Mouse (Mus musculus) CH12.LX (cell line): ENCODE results near the gene Tmprss12. TPM values are rescaled to one million over a fixed set of nuclear protein-coding genes. Genes with fewer than 3 reads are reported as not detected.

ENCODE experiments used
- DNase-seq: peaks from one replicate; pipeline ENCODE4 v3.0.0-alpha.2; 2013; ENCODE audit errors: extremely low read depth
- H3K27ac ChIP-seq: 2 replicates; pipeline ENCODE4 v1.5.1; 2012; ENCODE audit warnings: low read depth, mild to moderate bottlenecking, control low read depth, moderate library complexity; ENCODE audit not compliant: insufficient read depth
- H3K27me3 ChIP-seq: replicated peaks from 2 replicates; pipeline ENCODE3; 2012; ENCODE audit warnings: inconsistent platforms
- H3K36me3 ChIP-seq, 2 experiments: replicated peaks in 1 of 2; 2 replicates each; pipeline versions ENCODE3 to v1.6.1; 2012; ENCODE audit warnings: inconsistent platforms in 1 of 2, low read length in 1 of 2, mild to moderate bottlenecking in 1 of 2, mixed read lengths in 1 of 2, moderate library complexity in 1 of 2; ENCODE audit not compliant: control insufficient read depth in 1 of 2, insufficient read depth in 1 of 2
- H3K4me1 ChIP-seq, 2 experiments: 2 replicates each; pipeline ENCODE4 v1.6.1; 2012; ENCODE audit warnings: inconsistent platforms in 1 of 2, moderate library complexity in 1 of 2; ENCODE audit not compliant: insufficient read depth in 2 of 2, control insufficient read depth in 1 of 2
- H3K4me2 ChIP-seq: 2 replicates; pipeline ENCODE4 v1.6.1; 2012; ENCODE audit warnings: low read depth, mild to moderate bottlenecking, control low read depth; ENCODE audit not compliant: poor library complexity, insufficient read depth, severe bottlenecking
- H3K4me3 ChIP-seq, 3 experiments: fragments of 150-350 bp in 1 of 3; sonication (generic) in 1 of 3; replicated peaks in 1 of 3; 2 replicates each; pipeline versions ENCODE3 to v1.5.1; 2011 to 2012; ENCODE audit warnings: low read depth in 2 of 3, low read length in 2 of 3, mild to moderate bottlenecking in 2 of 3, moderate library complexity in 2 of 3, control low read depth in 1 of 3, improper control_type of control experiment in 1 of 3, inconsistent platforms in 1 of 3, mixed read lengths in 1 of 3; ENCODE audit not compliant: poor library complexity in 1 of 3
- H3K79me2 ChIP-seq: replicated peaks from 2 replicates; pipeline ENCODE4 v1.6.1; 2012; ENCODE audit warnings: mild to moderate bottlenecking, moderate library complexity; ENCODE audit not compliant: control insufficient read depth, poor library complexity, insufficient read depth, severe bottlenecking; ENCODE audit errors: extremely low read depth
- H3K9ac ChIP-seq: 2 replicates; pipeline ENCODE4 v1.6.1; 2012; ENCODE audit warnings: low read depth, mild to moderate bottlenecking, control low read depth, moderate library complexity; ENCODE audit not compliant: insufficient read depth
- H3K9me3 ChIP-seq: replicated peaks from 2 replicates; pipeline ENCODE3; 2012; ENCODE audit warnings: low read length, inconsistent platforms, mixed read lengths
- BHLHE40 ChIP-seq: IDR thresholded peaks from 2 replicates; pipeline ENCODE4 v1.6.1; 2011; ENCODE audit warnings: mild to moderate bottlenecking, low read depth, low read length, improper control_type of control experiment
- CHD1 ChIP-seq: IDR thresholded peaks from 2 replicates; pipeline ENCODE4 v1.6.1; 2012; ENCODE audit warnings: low read depth, low read length, improper control_type of control experiment, inconsistent platforms
- CHD2 ChIP-seq: IDR thresholded peaks from 2 replicates; pipeline ENCODE4 v1.6.1; 2011; ENCODE audit warnings: low read length, improper control_type of control experiment
- E2F4 ChIP-seq: IDR thresholded peaks from 2 replicates; pipeline ENCODE4 v1.6.1; 2011; ENCODE audit warnings: low read depth, low read length, improper control_type of control experiment; ENCODE audit not compliant: insufficient replicate concordance
- ELF1 ChIP-seq: IDR thresholded peaks from 2 replicates; pipeline ENCODE4 v1.6.1; 2014; ENCODE audit warnings: low read depth, mild to moderate bottlenecking, inconsistent platforms, low read length, improper control_type of control experiment
- ETS1 ChIP-seq: conservative IDR thresholded peaks from 2 replicates; pipeline ENCODE4 v1.6.1; 2012; ENCODE audit warnings: low read depth, mild to moderate bottlenecking, inconsistent platforms, low read length, improper control_type of control experiment, moderate library complexity
- GABPA ChIP-seq: IDR thresholded peaks from 2 replicates; pipeline ENCODE4 v1.6.1; 2012; ENCODE audit warnings: low read depth, low read length, improper control_type of control experiment, inconsistent platforms; ENCODE audit not compliant: insufficient replicate concordance
- IRF4 ChIP-seq: IDR thresholded peaks from 2 replicates; pipeline ENCODE4 v1.6.1; 2014; ENCODE audit warnings: low read depth, mild to moderate bottlenecking, inconsistent platforms, low read length, improper control_type of control experiment
- JUN ChIP-seq: IDR thresholded peaks from 2 replicates; pipeline ENCODE4 v1.6.1; 2011; ENCODE audit warnings: low read depth, mild to moderate bottlenecking, low read length, improper control_type of control experiment, moderate library complexity; ENCODE audit not compliant: insufficient read depth
- JUND ChIP-seq: conservative IDR thresholded peaks from 2 replicates; pipeline ENCODE4 v1.6.1; 2011; ENCODE audit warnings: low read depth, low read length, improper control_type of control experiment
- KAT2A ChIP-seq: IDR thresholded peaks from 2 replicates; pipeline ENCODE4 v1.6.1; 2012; ENCODE audit warnings: low read length, improper control_type of control experiment, inconsistent platforms; ENCODE audit not compliant: insufficient replicate concordance
- MAX ChIP-seq: IDR thresholded peaks from 2 replicates; pipeline ENCODE4 v1.6.1; 2011; ENCODE audit warnings: low read length, improper control_type of control experiment
- MAZ ChIP-seq: IDR thresholded peaks from 2 replicates; pipeline ENCODE4 v1.6.1; 2012; ENCODE audit warnings: low read depth, mild to moderate bottlenecking, inconsistent platforms, low read length, improper control_type of control experiment, moderate library complexity
- MEF2A ChIP-seq: IDR thresholded peaks from 2 replicates; pipeline ENCODE4 v1.6.1; 2014; ENCODE audit warnings: low read depth, mild to moderate bottlenecking, inconsistent platforms, low read length, improper control_type of control experiment, borderline replicate concordance
- MXI1 ChIP-seq: IDR thresholded peaks from 2 replicates; pipeline ENCODE4 v1.6.1; 2011; ENCODE audit warnings: mild to moderate bottlenecking, low read depth, low read length, improper control_type of control experiment
- MYC ChIP-seq: IDR thresholded peaks from 2 replicates; pipeline ENCODE4 v1.6.1; 2011; ENCODE audit warnings: low read depth, mild to moderate bottlenecking, improper control_type of control experiment, low read length
- NELFE ChIP-seq: IDR thresholded peaks from 2 replicates; pipeline ENCODE4 v1.6.1; 2011; ENCODE audit warnings: low read depth, low read length, improper control_type of control experiment
- PAX5 ChIP-seq: IDR thresholded peaks from 2 replicates; pipeline ENCODE4 v1.6.1; 2012; ENCODE audit warnings: low read length, inconsistent platforms, mixed read lengths
- POLR2A ChIP-seq: IDR thresholded peaks from 2 replicates; pipeline ENCODE4 v1.6.1; 2011; ENCODE audit warnings: low read depth, mild to moderate bottlenecking, improper control_type of control experiment, low read length
- POLR2AphosphoS2 ChIP-seq: IDR thresholded peaks from 2 replicates; pipeline ENCODE4 v1.6.1; 2011; ENCODE audit warnings: low read depth, low read length, improper control_type of control experiment
- RAD21 ChIP-seq: IDR thresholded peaks from 2 replicates; pipeline ENCODE4 v1.6.1; 2011; ENCODE audit warnings: low read depth, mild to moderate bottlenecking, low read length, improper control_type of control experiment, moderate library complexity
- RCOR1 ChIP-seq: conservative IDR thresholded peaks from 2 replicates; pipeline ENCODE4 v1.6.1; 2012; ENCODE audit warnings: low read depth, mild to moderate bottlenecking, inconsistent platforms, low read length, improper control_type of control experiment
- SIN3A ChIP-seq: IDR thresholded peaks from 2 replicates; pipeline ENCODE4 v1.6.1; 2012; ENCODE audit warnings: low read length, improper control_type of control experiment, inconsistent platforms
- SMC3 ChIP-seq: IDR thresholded peaks from 2 replicates; pipeline ENCODE4 v1.6.1; 2011; ENCODE audit warnings: low read depth, low read length, improper control_type of control experiment
- TCF12 ChIP-seq: IDR thresholded peaks from 2 replicates; pipeline ENCODE4 v1.6.1; 2014; ENCODE audit warnings: low read depth, mild to moderate bottlenecking, inconsistent platforms, low read length, improper control_type of control experiment
- UBTF ChIP-seq: IDR thresholded peaks from 2 replicates; pipeline ENCODE4 v1.6.1; 2012; ENCODE audit warnings: low read depth, mild to moderate bottlenecking, inconsistent platforms, low read length, improper control_type of control experiment, moderate library complexity
- USF1 ChIP-seq: IDR thresholded peaks from 2 replicates; pipeline ENCODE4 v1.6.1; 2014; ENCODE audit warnings: low read depth, mild to moderate bottlenecking, inconsistent platforms, low read length, improper control_type of control experiment
- ZC3H11A ChIP-seq: IDR thresholded peaks from 2 replicates; pipeline ENCODE4 v1.6.1; 2012; ENCODE audit warnings: low read depth, mild to moderate bottlenecking, inconsistent platforms, low read length, improper control_type of control experiment
- ZKSCAN1 ChIP-seq: IDR thresholded peaks from 2 replicates; pipeline ENCODE4 v1.6.1; 2012; ENCODE audit warnings: low read depth, inconsistent platforms, low read length, improper control_type of control experiment, borderline replicate concordance
- dilution Hi-C: fragments of 300-500 bp; cut with MboI; formaldehyde crosslinking; loops from 2 replicates; pipeline ENCODE4 v1.14.3; 2020; ENCODE audit warnings: low sequenced_read_pairs; ENCODE audit not compliant: extremely low pct_unique_long_range_greater_than_20kb, extremely low pct_ligation_motif_present
- in situ Hi-C: fragments of 300-500 bp; cut with MboI; formaldehyde crosslinking; loops from 3 replicates; pipeline ENCODE4 v1.14.3; 2019; ENCODE audit warnings: low sequenced_read_pairs, low pct_ligation_motif_present, low pct_unique_long_range_greater_than_20kb, mixed read lengths
- polyA plus RNA-seq: library from polyadenylated mRNA; unstranded; fragments of >175 nt; gene quantifications from 2 replicates; pipeline ENCODE4 v1.2.1, GENCODE M21; 2012; ENCODE audit warnings: low read depth; ENCODE audit not compliant: insufficient read length
- total RNA-seq, 2 experiments: library from RNA; depleted of rRNA; stranded (reverse); fragments of 300-350 nt in 1 of 2; fragments of >200 nt in 1 of 2; gene quantifications; 2 replicates each; pipeline ENCODE4 v1.2.3; 2012 to 2014

The Tmprss12 gene
- total and polyA plus RNA-seq, 3 experiments, result not detected

GRCm38 (mm10) chr15:100236952-100237351 is 43.7 kb upstream of the Tmprss12 start:
- dilution Hi-C loops (no loop called here), in situ Hi-C loops (no loop called here)
- Histone ChIP-seq H3K4me3 (no peak overlapping the region), H3K27me3 (no peaks in the 10 kb centered on the region), H3K27ac (no peak overlapping the region), H3K4me2 (no peak overlapping the region), H3K9me3 (no peaks in the 10 kb centered on the region), H3K79me2 (peaks cover 38% of the 10 kb centered on the region), H3K9ac (no peak overlapping the region), H3K4me1 (peaks cover 0 to 21% of the 10 kb centered on the region in 2 experiments; a peak in 2 of 4 replicates), H3K36me3 (peaks cover 64 to 93% of the 10 kb centered on the region in 2 experiments)
- no peak for TF ChIP-seq MAZ
- TF ChIP-seq MXI1, result no peak
- no peak for TF ChIP-seq POLR2A
- no peak for TF ChIP-seq E2F4
- TF ChIP-seq PAX5, result no peak
- TF ChIP-seq BHLHE40, result peak; percentile 63
- 0 out of 2 replicates have a peak, but pooled peaks have one; percentile 37 for TF ChIP-seq JUND
- no peak for TF ChIP-seq CHD1
- TF ChIP-seq SMC3, result no peak
- TF ChIP-seq IRF4, result 0 out of 2 replicates have a peak, but pooled peaks have one; percentile 21
- no peak for TF ChIP-seq MAX
- no peak for TF ChIP-seq RCOR1
- TF ChIP-seq CHD2, result no peak
- TF ChIP-seq RAD21, result no peak
- no peak for TF ChIP-seq MYC
- no peak for TF ChIP-seq ELF1
- TF ChIP-seq ETS1, result 0 out of 2 replicates have a peak, but pooled peaks have one; percentile 19
- no peak for TF ChIP-seq GABPA
- peak; percentile 39 for DNase-seq

- Histone ChIP-seq H3K4me3 (no peak overlapping the region), H3K4me1 (peaks cover 0 to 13% of the 10 kb centered on the region in 2 experiments; a peak in 2 of 4 replicates), H3K9ac (no peak overlapping the region), H3K36me3 (peaks cover 79 to 94% of the 10 kb centered on the region in 2 experiments), H3K9me3 (no peaks in the 10 kb centered on the region), H3K4me2 (no peak overlapping the region), H3K27ac (no peak overlapping the region), H3K27me3 (no peaks in the 10 kb centered on the region), H3K79me2 (peaks cover 16% of the 10 kb centered on the region)
- TF ChIP-seq JUN, result no peak
- no peak for TF ChIP-seq TCF12
- no peak for TF ChIP-seq POLR2AphosphoS2
- no peak for TF ChIP-seq NELFE
- no peak for TF ChIP-seq UBTF
- no peak for TF ChIP-seq KAT2A
- no peak for TF ChIP-seq JUND
- TF ChIP-seq USF1, result no peak
- TF ChIP-seq MEF2A, result no peak
- no peak for TF ChIP-seq CHD1
- TF ChIP-seq ZKSCAN1, result no peak
- TF ChIP-seq ELF1, result no peak
- no peak for TF ChIP-seq POLR2A
- no peak for TF ChIP-seq BHLHE40
- TF ChIP-seq ZC3H11A, result no peak
- TF ChIP-seq E2F4, result no peak
- no peak for TF ChIP-seq SIN3A
- TF ChIP-seq MYC, result no peak
- TF ChIP-seq SMC3, result no peak
- dilution Hi-C loops, result no loop called here
- in situ Hi-C loops, result no loop called here
- DNase-seq, result no peak
Observed at GRCm38 (mm10) chr15:100241780-100242179, 38.9 kb upstream of the Tmprss12 start.
